Mouse (Mus musculus): ENCODE results near the gene Toe1.

- TF ChIP-seq CTCF (IDR thresholded peaks at IDR 0.05; ENCODE audit: insufficient read depth, low read depth, low read length), result no peak
- no peak for TF ChIP-seq POLR2A (IDR thresholded peaks at IDR 0.05; ENCODE audit: insufficient read depth, low read depth, low read length)
These were observed 18.5 kb downstream of the Toe1 start for GRCm38 (mm10) chr4:116788956-116789355.

All from olfactory bulb, adult 2 months (tissue).